Mouse (Mus musculus) heart, postnatal 0 days (tissue): ENCODE measurements at regions not wholly inside any gene's neighbourhood (a gene's known extent, or its start where the extent isn't known, plus 50 kb on each side); places are given as distances from the start of the nearest gene placed in this dataset.
A peak's percentile ranks its signal among the peaks of the same experiment; 100 is the strongest.

Source experiments
- ATAC-seq: fragments of 200-750 bp; cut with Nextera tagmentation; 2 replicates; pipeline ENCODE4 v1.8.0; 2017; ENCODE audit warnings: low read depth, moderate number of reproducible peaks, moderate library complexity; ENCODE audit not compliant: insufficient read depth
- DNase-seq: peaks from one replicate; pipeline ENCODE4 v3.0.0-alpha.2; 2016; ENCODE audit warnings: low spot score
- H3K27ac ChIP-seq: fragments of 300-500 bp; sonication (generic); 2 replicates; pipeline ENCODE4 v1.5.1; 2014; ENCODE audit warnings: low read depth, mild to moderate bottlenecking
- H3K27me3 ChIP-seq: fragments of 300-500 bp; sonication (generic); 2 replicates; pipeline ENCODE4 v1.6.1; 2014; ENCODE audit warnings: low read length, mixed read lengths; ENCODE audit not compliant: control insufficient read depth, insufficient read depth
- H3K36me3 ChIP-seq: fragments of 300-500 bp; sonication (generic); replicated peaks from 2 replicates; pipeline ENCODE4 v1.6.1; 2014; ENCODE audit warnings: low read length, mixed read lengths; ENCODE audit not compliant: control insufficient read depth, insufficient read depth
- H3K4me1 ChIP-seq: fragments of 300-500 bp; sonication (generic); 2 replicates; pipeline ENCODE4 v1.6.1; 2014; ENCODE audit warnings: antibody characterized with exemption; ENCODE audit not compliant: control insufficient read depth, insufficient read depth
- H3K4me2 ChIP-seq: fragments of 300-500 bp; sonication (generic); 2 replicates; pipeline ENCODE4 v1.6.1; 2014; ENCODE audit warnings: low read depth, mild to moderate bottlenecking, low read length, moderate library complexity
- H3K4me3 ChIP-seq: fragments of 300-500 bp; sonication (generic); 2 replicates; pipeline ENCODE4 v1.5.1; 2014; ENCODE audit warnings: low read depth, low read length
- H3K9ac ChIP-seq: fragments of 300-500 bp; sonication (generic); replicated peaks from 2 replicates; pipeline ENCODE4 v1.6.1; 2014; ENCODE audit warnings: low read depth, low read length, mixed read lengths
- H3K9me3 ChIP-seq: fragments of 300-500 bp; sonication (generic); replicated peaks from 2 replicates; pipeline ENCODE4 v1.6.1; 2016; ENCODE audit warnings: low read length; ENCODE audit not compliant: control insufficient read depth
- CTCF ChIP-seq: IDR thresholded peaks from 2 replicates; pipeline ENCODE4 v1.5.1; 2016; ENCODE audit warnings: antibody characterized with exemption, control low read depth, low read depth
- EP300 ChIP-seq: IDR thresholded peaks from 2 replicates; pipeline ENCODE4 v1.6.1; 2016; ENCODE audit warnings: antibody characterized with exemption, low read depth
- WGBS: fragments of 180-500 bp; shearing (Covaris S2); extraction: QIAGEN DNeasy Blood & Tissue Kit; methylation state at CpG from one replicate; pipeline ENCODE4 v1.1.7; 2014; 5-methylcytosine and 5-hydroxymethylcytosine counted together

- H3K9me3 ChIP-seq: 0 out of 2 replicates have a peak, but pooled peaks cover 3% of the 10 kb centered on the region
- no peak overlapping the region for H3K9ac ChIP-seq
- TF ChIP-seq CTCF (no peak), EP300 (no peak)
- ATAC-seq (no peak), DNase-seq (no peak)
- H3K4me1 ChIP-seq: peaks cover 3% of the 10 kb centered on the region; the same call in 1 of the 2 replicates
- WGBS: 73% methylated on average over 2 of the region's 2 CpGs
- H3K36me3 ChIP-seq: no peaks in the 10 kb centered on the region
- H3K27ac ChIP-seq: no peak overlapping the region
- no peak overlapping the region for H3K4me2 ChIP-seq
- no peaks in the 10 kb centered on the region for H3K27me3 ChIP-seq
- H3K4me3 ChIP-seq: no peak overlapping the region
Observed at GRCm38 (mm10) chr3:38237616-38238015, 247.0 kb downstream of the Ankrd50 start.

- no peak for ATAC-seq
- Histone ChIP-seq H3K36me3 (no peaks in the 10 kb centered on the region), H3K27ac (peak overlapping the region; percentile 64), H3K4me2 (peak overlapping the region; percentile 4; the same call in 1 of the 2 replicates), H3K4me3 (no peak overlapping the region), H3K9ac (no peak overlapping the region), H3K9me3 (no peaks in the 10 kb centered on the region), H3K27me3 (no peaks in the 10 kb centered on the region), H3K4me1 (peaks cover 15% of the 10 kb centered on the region)
- TF ChIP-seq CTCF (peak; percentile 20; the same call in 1 of the 2 replicates), EP300 (no peak)
- WGBS: 62% methylated on average over 9 of the region's 9 CpGs
- peak; percentile 31 for DNase-seq
Observed at GRCm38 (mm10) chr3:38235736-38236083, 248.9 kb downstream of the Ankrd50 start.

GRCm38 (mm10) chr3:38235033-38235735, 249.5 kb downstream of the Ankrd50 start:
- TF ChIP-seq CTCF (no peak), EP300 (no peak)
- H3K9me3 ChIP-seq: no peaks in the 10 kb centered on the region
- peak overlapping the region; percentile 4; the same call in 1 of the 2 replicates for H3K4me2 ChIP-seq
- H3K27me3 ChIP-seq: no peaks in the 10 kb centered on the region
- H3K36me3 ChIP-seq: no peaks in the 10 kb centered on the region
- peaks cover 15% of the 10 kb centered on the region for H3K4me1 ChIP-seq
- H3K4me3 ChIP-seq: no peak overlapping the region; the same call in 1 of the 2 replicates
- ATAC-seq: 0 out of 2 replicates have a peak, but pooled peaks have one; percentile 12
- no peak overlapping the region for H3K9ac ChIP-seq
- peak; percentile 36 for DNase-seq
- H3K27ac ChIP-seq: peak overlapping the region; percentile 64
- WGBS: 71% methylated on average over 18 of the region's 18 CpGs

- H3K27me3 ChIP-seq: no peaks in the 10 kb centered on the region
- H3K27ac ChIP-seq: peak overlapping the region; percentile 64
- DNase-seq (no peak), ATAC-seq (no peak)
- no peaks in the 10 kb centered on the region for H3K36me3 ChIP-seq
- peaks cover 15% of the 10 kb centered on the region for H3K4me1 ChIP-seq
- H3K9ac ChIP-seq: no peak overlapping the region
- TF ChIP-seq EP300: no peak
- no peak for TF ChIP-seq CTCF
- no peaks in the 10 kb centered on the region for H3K9me3 ChIP-seq
- 45% methylated on average over 4 of the region's 4 CpGs for WGBS
- H3K4me3 ChIP-seq: no peak overlapping the region
- H3K4me2 ChIP-seq: no peak overlapping the region
Observed at GRCm38 (mm10) chr3:38234534-38234933, 250.1 kb downstream of the Ankrd50 start.

GRCm38 (mm10) chr3:38234006-38234405, 250.6 kb downstream of the Ankrd50 start:
- no peak overlapping the region for H3K9ac ChIP-seq
- TF ChIP-seq EP300 (no peak), CTCF (no peak)
- peaks cover 15% of the 10 kb centered on the region for H3K4me1 ChIP-seq
- ATAC-seq (no peak), DNase-seq (no peak)
- no peak overlapping the region for H3K4me3 ChIP-seq
- WGBS: 60% methylated on average over 2 of the region's 2 CpGs
- no peak overlapping the region for H3K4me2 ChIP-seq
- peak overlapping the region; percentile 30; the same call in 1 of the 2 replicates for H3K27ac ChIP-seq
- H3K9me3 ChIP-seq: no peaks in the 10 kb centered on the region
- H3K27me3 ChIP-seq: no peaks in the 10 kb centered on the region
- H3K36me3 ChIP-seq: no peaks in the 10 kb centered on the region

GRCm38 (mm10) chr3:38233091-38233490, 251.6 kb downstream of the Ankrd50 start:
- H3K27ac ChIP-seq: peak overlapping the region; percentile 81

More at GRCm38 (mm10) chr3:38233091-38233490, 251.6 kb downstream of the Ankrd50 start:
- TF ChIP-seq CTCF (no peak), EP300 (no peak)
- H3K27me3 ChIP-seq: no peaks in the 10 kb centered on the region
- ATAC-seq: no peak
- WGBS: 75% methylated on average over 3 of the region's 3 CpGs
- H3K36me3 ChIP-seq: no peaks in the 10 kb centered on the region
- peaks cover 15% of the 10 kb centered on the region for H3K4me1 ChIP-seq
- DNase-seq: no peak
- no peak overlapping the region for H3K9ac ChIP-seq
- no peaks in the 10 kb centered on the region for H3K9me3 ChIP-seq
- no peak overlapping the region for H3K4me3 ChIP-seq
- no peak overlapping the region for H3K4me2 ChIP-seq
